Mouse (Mus musculus): ENCODE results near the gene R3hdm1. TPM values are rescaled to one million over a fixed set of nuclear protein-coding genes. Genes with fewer than 3 reads are reported as not detected.

Gene R3hdm1
- total and polyA plus RNA-seq, 3 experiments: 17.8 to 75.7 (median 33.9) TPM

GRCm38 (mm10) chr1:128213261-128213660, 110.2 kb downstream of the R3hdm1 start:
- Histone ChIP-seq H3K4me2 (ENCODE audit: insufficient read depth, low read depth, poor library complexity, severe bottlenecking) (no peak overlapping the region), H3K36me3 (replicated peaks in 1 of 2; ENCODE audit: control insufficient read depth in 1 of 2, insufficient read depth in 1 of 2, low read length in 1 of 2) (peaks cover 24 to 75% of the 10 kb centered on the region in 2 experiments), H3K27ac (ENCODE audit: insufficient read depth, low read depth) (no peak overlapping the region), H3K9me3 (replicated peaks; ENCODE audit: low read length) (no peaks in the 10 kb centered on the region), H3K4me1 (ENCODE audit: control insufficient read depth in 1 of 2, insufficient read depth in 2 of 2) (no peaks in the 10 kb centered on the region), H3K4me3 (replicated peaks in 1 of 3; ENCODE audit: low read depth in 2 of 3, low read length in 2 of 3, poor library complexity in 1 of 3) (no peak overlapping the region), H3K79me2 (replicated peaks; ENCODE audit: control insufficient read depth, extremely low read depth, insufficient read depth, poor library complexity, severe bottlenecking) (no peaks in the 10 kb centered on the region), H3K27me3 (replicated peaks) (no peaks in the 10 kb centered on the region), H3K9ac (ENCODE audit: insufficient read depth, low read depth) (no peak overlapping the region)
- no peak for TF ChIP-seq ZMIZ1 (IDR thresholded peaks at IDR 0.05; ENCODE audit: low read depth, low read length)
- no peak for TF ChIP-seq JUND (conservative IDR thresholded peaks at IDR 0.05; ENCODE audit: low read depth, low read length)
- no peak for TF ChIP-seq ZNF384 (IDR thresholded peaks at IDR 0.05; ENCODE audit: low read depth, low read length)
- TF ChIP-seq EP300 (IDR thresholded peaks at IDR 0.05; ENCODE audit: low read length): no peak
- TF ChIP-seq ETS1 (conservative IDR thresholded peaks at IDR 0.05; ENCODE audit: low read depth, low read length): no peak
- no peak for TF ChIP-seq E2F4 (IDR thresholded peaks at IDR 0.05; ENCODE audit: insufficient replicate concordance, low read depth, low read length)
- TF ChIP-seq HCFC1 (IDR thresholded peaks at IDR 0.05; ENCODE audit: low read depth, low read length): no peak
- TF ChIP-seq NRF1 (IDR thresholded peaks at IDR 0.05; ENCODE audit: low read depth, low read length): no peak
- no peak for TF ChIP-seq KAT2A (IDR thresholded peaks at IDR 0.05; ENCODE audit: insufficient replicate concordance, low read length)
- no peak for TF ChIP-seq RAD21 (IDR thresholded peaks at IDR 0.05; ENCODE audit: low read depth, low read length)
- TF ChIP-seq SMC3 (IDR thresholded peaks at IDR 0.05; ENCODE audit: low read depth, low read length): no peak
- TF ChIP-seq CHD1 (IDR thresholded peaks at IDR 0.05; ENCODE audit: low read depth, low read length): no peak
- no peak for TF ChIP-seq TCF12 (IDR thresholded peaks at IDR 0.05; ENCODE audit: low read depth, low read length)
- no peak for TF ChIP-seq ELF1 (IDR thresholded peaks at IDR 0.05; ENCODE audit: low read depth, low read length)
- TF ChIP-seq NELFE (IDR thresholded peaks at IDR 0.05; ENCODE audit: low read depth, low read length): no peak
- no peak for TF ChIP-seq USF2 (conservative IDR thresholded peaks at IDR 0.05; ENCODE audit: low read depth, low read length)
- TF ChIP-seq TBP (conservative IDR thresholded peaks at IDR 0.05; ENCODE audit: low read depth, low read length): no peak
- no peak for TF ChIP-seq POLR2A (IDR thresholded peaks at IDR 0.05; ENCODE audit: low read depth, low read length)
- TF ChIP-seq MAX (IDR thresholded peaks at IDR 0.05; ENCODE audit: low read length): no peak
- in situ Hi-C loops (cut with MboI; ENCODE audit: low pct_ligation_motif_present, low pct_unique_long_range_greater_than_20kb, low sequenced_read_pairs): no loop called here
- no peak for DNase-seq (ENCODE audit: extremely low read depth)
- dilution Hi-C loops (cut with MboI; ENCODE audit: extremely low pct_ligation_motif_present, extremely low pct_unique_long_range_greater_than_20kb, low sequenced_read_pairs): no loop called here

- TF ChIP-seq CHD1 (IDR thresholded peaks at IDR 0.05; ENCODE audit: low read depth, low read length): no peak
- TF ChIP-seq MAFK (IDR thresholded peaks at IDR 0.05; ENCODE audit: insufficient replicate concordance, low read length): no peak
- no peak for TF ChIP-seq JUN (IDR thresholded peaks at IDR 0.05; ENCODE audit: insufficient read depth, low read depth, low read length)
- TF ChIP-seq USF2 (conservative IDR thresholded peaks at IDR 0.05; ENCODE audit: low read depth, low read length): no peak
- TF ChIP-seq TBP (conservative IDR thresholded peaks at IDR 0.05; ENCODE audit: low read depth, low read length): no peak
- no peak for TF ChIP-seq MEF2A (IDR thresholded peaks at IDR 0.05; ENCODE audit: borderline replicate concordance, low read depth, low read length)
- no peak for TF ChIP-seq MXI1 (IDR thresholded peaks at IDR 0.05; ENCODE audit: low read depth, low read length)
- TF ChIP-seq PAX5 (IDR thresholded peaks at IDR 0.05; ENCODE audit: low read length): no peak
- no peak for TF ChIP-seq SIN3A (IDR thresholded peaks at IDR 0.05; ENCODE audit: low read length)
- no peak for TF ChIP-seq MAZ (IDR thresholded peaks at IDR 0.05; ENCODE audit: low read depth, low read length)
- DNase-seq (ENCODE audit: extremely low read depth): no peak
- Histone ChIP-seq H3K4me1 (ENCODE audit: control insufficient read depth in 1 of 2, insufficient read depth in 2 of 2) (peaks cover 0 to 2% of the 10 kb centered on the region in 2 experiments; a peak in 1 of 4 replicates), H3K27me3 (replicated peaks) (no peaks in the 10 kb centered on the region), H3K36me3 (replicated peaks in 1 of 2; ENCODE audit: control insufficient read depth in 1 of 2, insufficient read depth in 1 of 2, low read length in 1 of 2) (peaks cover 25 to 64% of the 10 kb centered on the region in 2 experiments), H3K27ac (ENCODE audit: insufficient read depth, low read depth) (no peak overlapping the region), H3K79me2 (replicated peaks; ENCODE audit: control insufficient read depth, extremely low read depth, insufficient read depth, poor library complexity, severe bottlenecking) (no peaks in the 10 kb centered on the region), H3K4me3 (replicated peaks in 1 of 3; ENCODE audit: low read depth in 2 of 3, low read length in 2 of 3, poor library complexity in 1 of 3) (no peak overlapping the region), H3K9ac (ENCODE audit: insufficient read depth, low read depth) (no peak overlapping the region), H3K4me2 (ENCODE audit: insufficient read depth, low read depth, poor library complexity, severe bottlenecking) (no peak overlapping the region), H3K9me3 (replicated peaks; ENCODE audit: low read length) (no peaks in the 10 kb centered on the region)
- in situ Hi-C loops (cut with MboI; ENCODE audit: low pct_ligation_motif_present, low pct_unique_long_range_greater_than_20kb, low sequenced_read_pairs): no loop called here
- dilution Hi-C loops (cut with MboI; ENCODE audit: extremely low pct_ligation_motif_present, extremely low pct_unique_long_range_greater_than_20kb, low sequenced_read_pairs): no loop called here
Measured at GRCm38 (mm10) chr1:128221886-128222285, 118.8 kb downstream of the R3hdm1 start.
